Mouse (Mus musculus): ENCODE measurements around the gene Rcan1. TPM values are rescaled to one million over a fixed set of nuclear protein-coding genes. Genes with fewer than 3 reads are reported as not detected.

The Rcan1 gene
- polyA plus RNA-seq, 1 experiment from 2014 or later, result 23.0 TPM

DNA sequence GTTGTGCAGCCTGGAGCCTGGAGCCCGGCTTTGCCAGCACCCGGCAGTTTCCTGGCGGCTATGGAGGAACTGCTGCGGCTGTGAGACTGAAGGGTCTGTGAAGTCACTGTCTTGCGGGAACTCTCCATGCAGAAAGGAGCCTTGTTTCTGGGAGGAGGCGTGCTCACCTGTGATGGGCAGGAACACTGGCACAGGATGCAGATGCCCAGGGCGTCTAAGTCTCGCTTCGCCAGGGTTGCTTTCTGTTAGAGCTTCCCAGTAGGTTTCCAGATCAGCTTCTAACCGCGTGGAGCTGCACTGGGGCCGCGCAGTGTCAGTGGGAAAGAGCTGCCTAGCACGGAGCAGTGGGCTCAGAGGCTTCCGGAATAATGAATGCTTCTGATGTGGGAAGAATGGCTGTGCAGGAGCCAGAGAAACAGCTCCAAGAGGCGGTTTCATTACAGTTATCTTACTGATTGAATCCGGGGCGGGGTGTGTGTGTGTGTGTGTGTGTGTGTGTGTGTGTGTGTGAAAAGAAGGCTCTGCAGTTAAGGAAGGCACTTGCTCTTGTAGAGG lies 35.2 kb downstream of the Rcan1 start:
- Histone ChIP-seq H3K4me2 (replicated peaks; ENCODE audit: low read depth, low read length) (no peak overlapping the region), H3K9ac (ENCODE audit: low read depth, low read length) (no peak overlapping the region), H3K27me3 (ENCODE audit: control insufficient read depth, insufficient read depth, low read length) (no peaks in the 10 kb centered on the region), H3K27ac (ENCODE audit: low read depth, low read length) (no peak overlapping the region), H3K36me3 (ENCODE audit: control insufficient read depth, insufficient read depth, low read length) (0 out of 2 replicates have a peak, but pooled peaks cover 3% of the 10 kb centered on the region), H3K4me3 (ENCODE audit: low read length) (no peak overlapping the region), H3K4me1 (ENCODE audit: control insufficient read depth, insufficient read depth, low read length) (no peaks in the 10 kb centered on the region), H3K9me3 (ENCODE audit: control insufficient read depth, low read length) (no peaks in the 10 kb centered on the region)
- 89% methylated on average over 18 of the region's 18 CpGs for WGBS
- no peak for ATAC-seq (ENCODE audit: low FRiP score, low TSS enrichment)

DNA sequence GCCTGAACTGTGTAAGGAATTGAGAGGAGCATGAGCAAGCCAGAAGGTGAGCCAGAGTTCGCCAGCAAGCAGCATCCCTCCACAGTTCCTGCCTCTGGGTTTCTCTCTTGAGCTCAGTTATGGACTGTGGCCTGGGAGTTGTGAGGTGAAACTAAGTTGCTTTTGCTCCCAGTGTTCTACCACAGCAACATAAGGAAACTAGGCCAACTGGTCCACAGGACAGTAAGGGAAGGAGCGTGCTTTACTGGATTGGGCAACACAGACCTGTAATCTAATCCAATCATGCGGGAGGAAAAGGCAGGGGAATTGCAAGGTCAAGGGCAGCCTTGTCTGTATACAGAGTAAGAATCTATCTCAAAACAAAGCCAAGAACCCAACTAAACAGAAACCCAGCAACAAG lies 37.5 kb downstream of the Rcan1 start:
- 89% methylated on average over 3 of the region's 3 CpGs for WGBS
- H3K4me3 ChIP-seq (ENCODE audit: low read length), result no peak overlapping the region
- H3K4me2 ChIP-seq (replicated peaks; ENCODE audit: low read depth, low read length), result no peak overlapping the region
- H3K9ac ChIP-seq (ENCODE audit: low read depth, low read length), result no peak overlapping the region
- no peak overlapping the region for H3K27ac ChIP-seq (ENCODE audit: low read depth, low read length)
- 0 out of 2 replicates have a peak, but pooled peaks cover 3% of the 10 kb centered on the region for H3K4me1 ChIP-seq (ENCODE audit: control insufficient read depth, insufficient read depth, low read length)
- 0 out of 2 replicates have a peak, but pooled peaks cover 3% of the 10 kb centered on the region for H3K36me3 ChIP-seq (ENCODE audit: control insufficient read depth, insufficient read depth, low read length)
- H3K9me3 ChIP-seq (ENCODE audit: control insufficient read depth, low read length), result no peaks in the 10 kb centered on the region
- no peak for ATAC-seq (ENCODE audit: low FRiP score, low TSS enrichment)
- no peaks in the 10 kb centered on the region for H3K27me3 ChIP-seq (ENCODE audit: control insufficient read depth, insufficient read depth, low read length)

DNA sequence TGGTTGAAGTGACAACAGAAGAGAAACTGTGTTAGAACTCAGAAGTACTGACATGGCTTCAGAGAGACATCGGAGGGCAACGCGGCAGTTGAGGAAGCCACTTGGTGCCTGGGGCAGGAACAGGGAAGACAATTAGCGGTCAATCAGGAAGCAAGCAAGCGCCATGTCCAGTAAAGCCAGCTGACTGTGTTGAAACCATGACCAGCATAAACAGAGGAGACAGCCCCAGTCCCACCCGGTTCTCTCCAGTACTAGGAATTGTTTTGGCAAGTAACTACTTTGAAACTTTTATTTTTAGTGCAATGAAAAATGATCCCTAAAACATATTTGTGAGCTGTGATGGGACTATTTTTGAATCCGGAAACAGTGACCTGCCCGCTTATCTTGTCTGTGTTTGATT lies 39.9 kb downstream of the Rcan1 start:
- 92% methylated on average over 8 of the region's 8 CpGs for WGBS
- Histone ChIP-seq H3K9ac (ENCODE audit: low read depth, low read length) (no peak overlapping the region), H3K36me3 (ENCODE audit: control insufficient read depth, insufficient read depth, low read length) (0 out of 2 replicates have a peak, but pooled peaks cover 3% of the 10 kb centered on the region), H3K9me3 (ENCODE audit: control insufficient read depth, low read length) (no peaks in the 10 kb centered on the region), H3K27me3 (ENCODE audit: control insufficient read depth, insufficient read depth, low read length) (no peaks in the 10 kb centered on the region), H3K4me1 (ENCODE audit: control insufficient read depth, insufficient read depth, low read length) (0 out of 2 replicates have a peak, but pooled peaks cover 7% of the 10 kb centered on the region), H3K4me2 (replicated peaks; ENCODE audit: low read depth, low read length) (no peak overlapping the region), H3K4me3 (ENCODE audit: low read length) (no peak overlapping the region), H3K27ac (ENCODE audit: low read depth, low read length) (no peak overlapping the region)
- ATAC-seq (ENCODE audit: low FRiP score, low TSS enrichment), result no peak

DNA sequence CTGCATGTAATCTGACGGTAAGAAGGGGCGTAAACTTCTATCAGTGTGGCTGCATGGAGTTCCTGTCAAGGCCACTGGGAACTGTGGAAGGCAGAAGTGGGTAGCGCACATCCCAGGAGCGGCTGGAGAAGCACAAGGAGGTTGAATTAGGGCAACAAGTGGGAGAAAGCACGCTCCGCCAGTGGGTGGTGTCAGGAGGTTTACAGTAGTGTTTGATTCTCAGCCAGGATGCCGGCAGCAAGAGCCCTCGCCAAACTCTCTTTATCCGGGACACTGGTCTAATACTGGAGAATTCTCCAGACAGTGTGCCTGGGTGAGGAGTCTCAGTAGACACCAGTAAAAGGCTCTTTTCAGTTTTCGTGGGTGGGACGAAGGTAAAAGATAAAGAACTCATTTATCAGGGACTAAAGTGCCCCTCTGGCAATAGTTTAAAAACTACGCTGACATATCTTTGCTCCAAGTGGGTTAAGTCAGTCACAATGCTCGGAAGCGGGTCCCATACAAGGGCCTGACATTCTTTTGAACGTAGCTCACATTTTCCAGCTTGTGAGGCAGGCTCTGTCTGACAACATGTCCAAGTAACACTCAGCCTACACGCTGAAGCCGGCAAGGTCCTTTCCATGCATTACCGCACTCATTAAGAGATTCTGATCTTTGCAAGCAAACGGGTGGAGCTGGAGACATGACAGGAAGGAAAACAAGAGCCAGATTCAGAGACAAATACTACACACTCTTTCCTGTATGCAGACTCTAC lies 42.3 kb downstream of the Rcan1 start:
- H3K4me2 ChIP-seq (replicated peaks; ENCODE audit: low read depth, low read length), result no peak overlapping the region

DNA sequence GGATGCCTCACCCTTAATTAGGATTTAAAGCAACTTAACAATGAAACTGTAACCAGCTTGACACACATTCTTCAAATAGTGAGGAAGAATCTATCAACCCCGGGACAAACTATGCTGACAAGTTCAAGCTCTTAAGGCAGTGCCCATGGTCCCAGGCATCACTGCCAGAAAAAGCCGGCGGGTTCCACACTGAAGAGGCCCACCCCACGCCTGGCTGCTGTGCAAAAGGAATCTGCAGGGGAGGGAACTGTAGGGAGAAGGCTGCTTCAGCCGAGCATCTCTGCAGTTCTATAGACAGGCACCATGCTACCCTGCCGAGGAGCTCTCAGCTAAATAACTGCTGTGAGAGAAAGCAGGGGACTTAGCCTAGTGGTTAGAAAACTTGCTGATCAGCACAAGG lies 44.0 kb downstream of the Rcan1 start:
- no peak overlapping the region for H3K9ac ChIP-seq (ENCODE audit: low read depth, low read length)
- H3K27ac ChIP-seq (ENCODE audit: low read depth, low read length), result no peak overlapping the region
- 58% methylated on average over 6 of the region's 6 CpGs for WGBS
- no peak for ATAC-seq (ENCODE audit: low FRiP score, low TSS enrichment)
- H3K36me3 ChIP-seq (ENCODE audit: control insufficient read depth, insufficient read depth, low read length), result no peaks in the 10 kb centered on the region
- no peaks in the 10 kb centered on the region for H3K9me3 ChIP-seq (ENCODE audit: control insufficient read depth, low read length)
- H3K27me3 ChIP-seq (ENCODE audit: control insufficient read depth, insufficient read depth, low read length), result no peaks in the 10 kb centered on the region
- H3K4me2 ChIP-seq (replicated peaks; ENCODE audit: low read depth, low read length), result no peak overlapping the region
- no peak overlapping the region for H3K4me3 ChIP-seq (ENCODE audit: low read length)
- H3K4me1 ChIP-seq (ENCODE audit: control insufficient read depth, insufficient read depth, low read length), result 0 out of 2 replicates have a peak, but pooled peaks cover 12% of the 10 kb centered on the region

More for the DNA sequence above, 42.3 kb downstream of the Rcan1 start:
- no peak overlapping the region for H3K4me3 ChIP-seq (ENCODE audit: low read length)
- ATAC-seq (ENCODE audit: low FRiP score, low TSS enrichment), result peak; percentile 36; the same call in 1 of the 2 replicates
- H3K9ac ChIP-seq (ENCODE audit: low read depth, low read length), result no peak overlapping the region
- 50% methylated on average over 19 of the region's 19 CpGs for WGBS
- peak overlapping the region; percentile 42; the same call in 1 of the 2 replicates for H3K27ac ChIP-seq (ENCODE audit: low read depth, low read length)
- H3K9me3 ChIP-seq (ENCODE audit: control insufficient read depth, low read length), result no peaks in the 10 kb centered on the region
- H3K27me3 ChIP-seq (ENCODE audit: control insufficient read depth, insufficient read depth, low read length), result no peaks in the 10 kb centered on the region
- no peaks in the 10 kb centered on the region for H3K36me3 ChIP-seq (ENCODE audit: control insufficient read depth, insufficient read depth, low read length)
- H3K4me1 ChIP-seq (ENCODE audit: control insufficient read depth, insufficient read depth, low read length), result 0 out of 2 replicates have a peak, but pooled peaks cover 12% of the 10 kb centered on the region

- Histone ChIP-seq H3K9me3 (ENCODE audit: control insufficient read depth, low read length) (no peaks in the 10 kb centered on the region), H3K27ac (ENCODE audit: low read depth, low read length) (no peak overlapping the region), H3K9ac (ENCODE audit: low read depth, low read length) (no peak overlapping the region), H3K4me3 (ENCODE audit: low read length) (no peak overlapping the region), H3K4me2 (replicated peaks; ENCODE audit: low read depth, low read length) (no peak overlapping the region), H3K36me3 (ENCODE audit: control insufficient read depth, insufficient read depth, low read length) (no peaks in the 10 kb centered on the region), H3K27me3 (ENCODE audit: control insufficient read depth, insufficient read depth, low read length) (no peaks in the 10 kb centered on the region), H3K4me1 (ENCODE audit: control insufficient read depth, insufficient read depth, low read length) (0 out of 2 replicates have a peak, but pooled peaks cover 12% of the 10 kb centered on the region)
- no peak for ATAC-seq (ENCODE audit: low FRiP score, low TSS enrichment)
- WGBS, result 67% methylated on average over 11 of the region's 11 CpGs
These were observed 44.8 kb downstream of the Rcan1 start for GRCm38 (mm10) chr16:92425875-92426274.

DNA sequence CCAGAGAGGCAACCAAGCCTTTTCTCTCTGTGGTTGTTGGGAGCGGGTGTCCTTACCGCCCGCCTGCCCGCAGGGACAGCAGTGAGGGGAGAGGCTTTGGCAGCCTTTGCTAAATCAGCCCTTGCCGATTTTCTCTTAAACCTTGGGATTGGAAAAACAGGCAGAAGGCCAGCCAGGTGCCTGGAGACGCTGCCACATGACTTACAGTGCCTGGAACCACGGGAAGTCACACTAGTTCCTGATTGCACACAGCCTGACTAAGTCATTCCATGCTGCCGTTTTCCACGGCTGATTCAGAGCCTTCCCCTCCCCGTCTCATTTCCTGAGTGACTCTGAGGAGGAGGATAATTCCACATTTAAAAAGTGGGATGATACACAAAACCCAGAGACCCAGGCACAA lies 47.3 kb downstream of the Rcan1 start:
- 46% methylated on average over 10 of the region's 10 CpGs for WGBS
- ATAC-seq (ENCODE audit: low FRiP score, low TSS enrichment), result no peak
- 0 out of 2 replicates have a peak, but pooled peaks cover 11% of the 10 kb centered on the region for H3K4me1 ChIP-seq (ENCODE audit: control insufficient read depth, insufficient read depth, low read length)
- no peaks in the 10 kb centered on the region for H3K36me3 ChIP-seq (ENCODE audit: control insufficient read depth, insufficient read depth, low read length)
- no peaks in the 10 kb centered on the region for H3K27me3 ChIP-seq (ENCODE audit: control insufficient read depth, insufficient read depth, low read length)
- no peak overlapping the region for H3K4me2 ChIP-seq (replicated peaks; ENCODE audit: low read depth, low read length)
- no peak overlapping the region for H3K9ac ChIP-seq (ENCODE audit: low read depth, low read length)
- H3K4me3 ChIP-seq (ENCODE audit: low read length), result no peak overlapping the region
- no peak overlapping the region for H3K27ac ChIP-seq (ENCODE audit: low read depth, low read length)
- H3K9me3 ChIP-seq (ENCODE audit: control insufficient read depth, low read length), result no peaks in the 10 kb centered on the region

DNA sequence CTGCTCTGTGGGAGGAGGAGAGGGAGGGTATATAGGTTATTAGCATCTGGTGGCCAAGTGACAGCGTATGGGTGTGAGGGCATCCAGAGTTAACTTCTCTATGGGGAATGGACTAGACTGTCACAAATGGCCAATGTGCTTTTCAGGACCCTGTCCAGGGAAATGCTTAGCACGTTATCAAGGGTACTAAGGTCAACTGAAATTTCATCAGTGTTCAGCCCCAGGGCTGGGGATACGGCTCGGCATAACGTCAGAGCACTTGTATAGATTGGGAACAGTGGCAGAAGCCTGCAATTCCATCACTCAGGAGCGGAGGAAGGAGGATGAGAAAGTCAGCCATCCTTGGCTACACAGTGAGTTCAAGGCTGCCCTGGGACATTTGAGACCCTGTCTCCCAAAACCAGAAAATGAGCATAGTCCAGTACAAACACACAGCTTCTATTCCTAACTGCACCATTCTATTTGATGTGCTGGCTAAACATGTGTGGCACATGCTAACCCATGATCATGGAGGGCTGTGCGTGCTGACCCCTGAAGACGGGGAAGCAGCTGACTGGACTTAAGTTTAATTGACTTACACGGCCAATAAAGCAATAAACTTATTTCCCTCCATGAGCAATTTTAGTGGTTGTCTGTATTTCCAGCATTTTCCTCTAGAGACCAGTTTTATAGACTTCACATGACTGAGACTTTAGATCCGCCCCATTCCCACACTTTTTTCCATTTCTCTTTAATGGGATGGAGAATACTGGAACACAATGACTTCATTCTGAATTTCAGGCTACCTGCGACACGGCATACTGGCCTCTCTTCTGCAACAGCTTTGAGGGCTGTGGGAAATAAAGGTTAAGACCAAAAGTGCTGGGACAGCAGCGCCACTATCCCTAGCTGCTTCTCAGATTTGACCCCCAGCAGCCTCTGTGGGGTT lies 48.0 kb downstream of the Rcan1 start:
- Histone ChIP-seq H3K9me3 (ENCODE audit: control insufficient read depth, low read length) (no peaks in the 10 kb centered on the region), H3K4me2 (replicated peaks; ENCODE audit: low read depth, low read length) (no peak overlapping the region), H3K4me3 (ENCODE audit: low read length) (no peak overlapping the region), H3K4me1 (ENCODE audit: control insufficient read depth, insufficient read depth, low read length) (0 out of 2 replicates have a peak, but pooled peaks cover 6% of the 10 kb centered on the region), H3K27ac (ENCODE audit: low read depth, low read length) (no peak overlapping the region), H3K36me3 (ENCODE audit: control insufficient read depth, insufficient read depth, low read length) (no peaks in the 10 kb centered on the region), H3K9ac (ENCODE audit: low read depth, low read length) (no peak overlapping the region), H3K27me3 (ENCODE audit: control insufficient read depth, insufficient read depth, low read length) (no peaks in the 10 kb centered on the region)
- WGBS, result 75% methylated on average over 13 of the region's 13 CpGs
- no peak for ATAC-seq (ENCODE audit: low FRiP score, low TSS enrichment)

Data from kidney, embryonic 14.5 days (tissue).